In the genomic region with DNA sequence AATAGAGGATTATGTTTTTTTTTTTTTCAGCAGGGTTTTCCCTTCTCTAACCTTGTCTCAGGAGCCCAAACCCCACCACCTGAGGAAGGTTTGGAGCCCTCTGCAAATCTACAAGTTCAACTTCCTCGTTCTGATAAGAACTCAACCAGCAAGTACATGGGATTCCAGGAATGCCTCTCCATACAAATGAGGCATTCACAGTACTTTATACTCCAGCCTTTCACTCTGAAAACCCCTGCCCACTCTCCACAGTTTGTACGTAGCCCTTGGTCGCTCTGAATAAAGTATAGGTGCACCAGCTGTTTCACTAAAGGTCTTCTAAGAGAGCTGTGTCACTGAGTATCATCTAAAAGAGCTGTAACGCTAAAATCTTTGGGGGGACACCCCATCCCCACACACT, we compare ENCODE assay signal across 24 mouse cellular contexts.
DNase-seq lines count a peak whose midpoint lies in the region; ATAC-seq lines count a peak whose summit lies in the region.
"Had no signal": no experiment of that assay in that cellular context is flagged by ENCODE, and none has a peak within 500 bp of the region (broad histone marks: within the 10 kb centered on the region; RNA-seq: fewer than 3 reads in every experiment).

No protein-coding gene starts in this region.

- H3K9me3 ChIP-seq in heart, embryonic 13.5 days: peaks cover 6% of the 10 kb centered on the region; the same call in 1 of the 2 replicates
- no peaks in the 10 kb centered on the region for H3K9me3 ChIP-seq in kidney, embryonic 15.5 days (replicated peaks)
- H3K9me3 ChIP-seq in kidney, embryonic 14.5 days (ENCODE audit: control insufficient read depth, low read length): no peaks in the 10 kb centered on the region
- H3K9me3 ChIP-seq in lung, embryonic 16.5 days (ENCODE audit: control insufficient read depth, low read length): no peaks in the 10 kb centered on the region; the same call in 1 of the 2 replicates
- H3K9me3 ChIP-seq: forebrain, embryonic 10.5 days; forebrain, embryonic 13.5 days; heart, embryonic 15.5 days; hindbrain, embryonic 10.5 days; hindbrain, embryonic 13.5 days had no signal

- peaks cover 12% of the 10 kb centered on the region for H3K4me1 ChIP-seq in heart, embryonic 13.5 days
- no peaks in the 10 kb centered on the region for H3K4me1 ChIP-seq in kidney, embryonic 15.5 days
- H3K4me1 ChIP-seq in kidney, embryonic 14.5 days (ENCODE audit: control insufficient read depth, insufficient read depth, low read length): no peaks in the 10 kb centered on the region
- H3K4me1 ChIP-seq in lung, embryonic 16.5 days (replicated peaks; ENCODE audit: control insufficient read depth, insufficient read depth, low read length): peaks cover 8% of the 10 kb centered on the region
- H3K4me1 ChIP-seq: hindbrain, embryonic 10.5 days; hindbrain, embryonic 13.5 days had no signal

- WGBS in heart, embryonic 13.5 days: 33% methylated on average over 4 of the region's 4 CpGs
- 83% methylated on average over 4 of the region's 4 CpGs for WGBS in kidney, embryonic 15.5 days
- 76% methylated on average over 4 of the region's 4 CpGs for WGBS in kidney, embryonic 14.5 days
- WGBS in lung, embryonic 16.5 days: 55% methylated on average over 4 of the region's 4 CpGs

- ATAC-seq in heart, embryonic 13.5 days (ENCODE audit: extremely low read depth, insufficient number of reproducible peaks, low FRiP score, low TSS enrichment): no peak
- ATAC-seq in kidney, embryonic 15.5 days (replicated peaks; ENCODE audit: low FRiP score): no peak
- ATAC-seq in kidney, embryonic 14.5 days (ENCODE audit: low FRiP score, low TSS enrichment): no peak
- ATAC-seq in lung, embryonic 16.5 days (ENCODE audit: low read depth): peak; percentile 74
- ATAC-seq: forebrain, embryonic 13.5 days; forebrain, embryonic 16.5 days; hindbrain, embryonic 16.5 days; Patski had no signal

- H3K36me3 ChIP-seq in heart, embryonic 13.5 days: no peaks in the 10 kb centered on the region
- no peaks in the 10 kb centered on the region for H3K36me3 ChIP-seq in kidney, embryonic 15.5 days
- H3K36me3 ChIP-seq in kidney, embryonic 14.5 days (ENCODE audit: control insufficient read depth, insufficient read depth, low read length): no peaks in the 10 kb centered on the region
- no peaks in the 10 kb centered on the region for H3K36me3 ChIP-seq in lung, embryonic 16.5 days (ENCODE audit: control insufficient read depth, insufficient read depth, low read length)
- H3K36me3 ChIP-seq: forebrain, embryonic 10.5 days; G1E; heart, embryonic 15.5 days; hindbrain, embryonic 10.5 days; hindbrain, embryonic 13.5 days had no signal

- no peaks in the 10 kb centered on the region for H3K27me3 ChIP-seq in heart, embryonic 13.5 days (replicated peaks)
- H3K27me3 ChIP-seq in kidney, embryonic 15.5 days: no peaks in the 10 kb centered on the region
- H3K27me3 ChIP-seq in kidney, embryonic 14.5 days (ENCODE audit: control insufficient read depth, insufficient read depth, low read length): no peaks in the 10 kb centered on the region
- H3K27me3 ChIP-seq in lung, embryonic 16.5 days (ENCODE audit: control insufficient read depth, insufficient read depth, low read depth, low read length): no peaks in the 10 kb centered on the region
- H3K27me3 ChIP-seq: CH12.LX; forebrain, embryonic 13.5 days; heart, embryonic 15.5 days; hindbrain, embryonic 13.5 days had no signal

- 0 out of 2 replicates have a peak overlapping the region, but pooled peaks have one; percentile 13 for H3K27ac ChIP-seq in heart, embryonic 13.5 days (replicated peaks)
- 0 out of 2 replicates have a peak overlapping the region, but pooled peaks have one; percentile 14 for H3K27ac ChIP-seq in kidney, embryonic 15.5 days
- no peak overlapping the region for H3K27ac ChIP-seq in kidney, embryonic 14.5 days (ENCODE audit: low read depth, low read length)
- peak overlapping the region; percentile 66 for H3K27ac ChIP-seq in lung, embryonic 16.5 days (ENCODE audit: low read length)
- H3K27ac ChIP-seq: forebrain, embryonic 10.5 days; forebrain, embryonic 13.5 days; heart, embryonic 15.5 days; hindbrain, embryonic 10.5 days; hindbrain, embryonic 13.5 days had no signal

- peak overlapping the region; percentile 24 for H3K4me2 ChIP-seq in heart, embryonic 13.5 days
- H3K4me2 ChIP-seq in kidney, embryonic 15.5 days: no peak overlapping the region
- H3K4me2 ChIP-seq in kidney, embryonic 14.5 days (replicated peaks; ENCODE audit: low read depth, low read length): no peak overlapping the region
- H3K4me2 ChIP-seq in lung, embryonic 16.5 days (ENCODE audit: low read depth, low read length): no peak overlapping the region
- H3K4me2 ChIP-seq: forebrain, embryonic 13.5 days; heart, embryonic 15.5 days; hindbrain, embryonic 13.5 days had no signal

- no peak overlapping the region for H3K4me3 ChIP-seq in heart, embryonic 13.5 days
- H3K4me3 ChIP-seq in kidney, embryonic 15.5 days (replicated peaks): no peak overlapping the region
- H3K4me3 ChIP-seq in kidney, embryonic 14.5 days (ENCODE audit: low read length): no peak overlapping the region
- no peak overlapping the region for H3K4me3 ChIP-seq in lung, embryonic 16.5 days (ENCODE audit: low read length)
- H3K4me3 ChIP-seq: forebrain, embryonic 10.5 days; forebrain, embryonic 13.5 days; heart, embryonic 15.5 days; hindbrain, embryonic 10.5 days; hindbrain, embryonic 13.5 days had no signal

- no peak overlapping the region for H3K9ac ChIP-seq in heart, embryonic 13.5 days
- no peak overlapping the region for H3K9ac ChIP-seq in kidney, embryonic 15.5 days
- no peak overlapping the region for H3K9ac ChIP-seq in kidney, embryonic 14.5 days (ENCODE audit: low read depth, low read length)
- H3K9ac ChIP-seq in lung, embryonic 16.5 days (ENCODE audit: low read length): no peak overlapping the region
- H3K9ac ChIP-seq: forebrain, embryonic 13.5 days; heart, embryonic 15.5 days; hindbrain, embryonic 13.5 days had no signal

- no peak for DNase-seq in heart, adult 9 months (ENCODE audit: low spot score in 2 of 2)
- DNase-seq in lung, postnatal 4 days: no peak
- DNase-seq: adrenal gland, postnatal 10 days; adrenal gland, postnatal 36 days; B cell, adult 2 months; cerebellum, adult 18-20 months; cerebellum, adult 9-10 months; gastrocnemius, postnatal 10 days; gastrocnemius, postnatal 36 days; heart, postnatal 36 days had no signal
